Mouse (Mus musculus) cortical plate, adult 2 months (tissue): ENCODE results near the gene Mecr.

ENCODE experiments used
- CTCF ChIP-seq: fragments of 200-500 bp; IDR thresholded peaks from 2 replicates; pipeline ENCODE4 v1.5.1; 2011; ENCODE audit warnings: mild to moderate bottlenecking, control low read depth, low read length; ENCODE audit not compliant: insufficient read depth; ENCODE audit errors: extremely low read depth
- POLR2A ChIP-seq: fragments of 200-500 bp; IDR thresholded peaks from 2 replicates; pipeline ENCODE4 v1.6.1; 2011; ENCODE audit warnings: mild to moderate bottlenecking, low read length, control low read depth; ENCODE audit not compliant: insufficient read depth; ENCODE audit errors: extremely low read depth

DNA sequence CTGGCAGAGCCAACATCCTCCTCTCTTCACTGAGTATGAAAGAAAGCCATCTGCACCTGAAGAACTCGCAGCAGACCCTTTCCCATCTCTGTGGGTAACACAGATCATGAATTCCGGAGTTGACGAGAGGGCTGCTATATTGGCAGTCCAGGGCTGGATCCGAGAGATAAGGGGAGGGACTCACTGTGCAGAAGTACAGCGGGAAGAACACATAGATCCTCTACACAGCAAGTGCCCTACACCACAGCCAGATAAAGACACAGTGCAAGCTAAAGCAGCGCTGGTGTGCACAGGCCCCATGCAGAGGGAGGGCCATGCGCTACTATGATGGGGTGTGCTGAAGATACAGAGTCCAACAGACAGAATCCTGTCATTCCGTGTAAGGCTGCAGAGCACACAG is 14.1 kb upstream of the Mecr start:
- TF ChIP-seq CTCF (no peak), POLR2A (no peak)
